Comparison of ENCODE assay signal across 10 mouse cellular contexts in genomic region chr11:35856359-35857040, GRCm38 (mm10). TPM values are rescaled to one million over a fixed set of nuclear protein-coding genes. Genes with fewer than 3 reads are reported as not detected.
DNase-seq lines count a peak whose midpoint lies in the region; ATAC-seq lines count a peak whose summit lies in the region.
"Had no signal": no experiment of that assay in that cellular context is flagged by ENCODE, and none has a peak within 500 bp of the region (broad histone marks: within the 10 kb centered on the region; RNA-seq: fewer than 3 reads in every experiment).

No protein-coding gene starts in this region.

- peaks cover 7% of the 10 kb centered on the region for H3K36me3 ChIP-seq in heart, embryonic 13.5 days
- H3K36me3 ChIP-seq in hindbrain, embryonic 10.5 days: peaks cover 56% of the 10 kb centered on the region

- peaks cover 12% of the 10 kb centered on the region for H3K4me1 ChIP-seq in heart, embryonic 13.5 days
- peaks cover 44% of the 10 kb centered on the region for H3K4me1 ChIP-seq in hindbrain, embryonic 10.5 days (replicated peaks)
- H3K4me1 ChIP-seq: stomach, embryonic 15.5 days had no signal

- no peak for DNase-seq in heart, postnatal 36 days
- peak; percentile 81 for DNase-seq in hindbrain, embryonic 10.5 days (ENCODE audit: low spot score)
- peak; percentile 40 to 77 for DNase-seq in left cerebral cortex, postnatal 25 days (ENCODE audit: low spot score in 2 of 2)
- peak; percentile 81 to 89 for DNase-seq in right cerebral cortex, postnatal 10 days (ENCODE audit: low spot score in 2 of 2)
- DNase-seq in gastrocnemius, postnatal 14 days: no peak
- DNase-seq in lung, postnatal 14 days: no peak
- no peak for DNase-seq in liver
- DNase-seq: kidney, postnatal 14 days had no signal

- H3K27ac ChIP-seq in heart, embryonic 13.5 days (replicated peaks): 0 out of 2 replicates have a peak overlapping the region, but pooled peaks have one; percentile 32
- peak overlapping the region; percentile 89 for H3K27ac ChIP-seq in hindbrain, embryonic 10.5 days
- H3K27ac ChIP-seq: stomach, embryonic 15.5 days had no signal

- WGBS in heart, embryonic 13.5 days: 63% methylated on average over 11 of the region's 11 CpGs
- 30% methylated on average over 11 of the region's 11 CpGs for WGBS in hindbrain, embryonic 10.5 days

- no peak overlapping the region for H3K4me2 ChIP-seq in heart, embryonic 13.5 days
- H3K4me2 ChIP-seq: stomach, embryonic 15.5 days had no signal

- H3K9ac ChIP-seq in heart, embryonic 13.5 days: no peak overlapping the region
- H3K9ac ChIP-seq: stomach, embryonic 15.5 days had no signal

- intact Hi-C loops in heart, postnatal 36 days (cut with DNase I): no loop called here
- intact Hi-C loops in left cerebral cortex, postnatal 25 days (cut with DNase I): loop anchor here (5.0 kb wide), 2 partner anchors 61 to 136 kb away; no protein-coding TSS in a partner anchor
- intact Hi-C loops in gastrocnemius, postnatal 14 days (cut with DNase I; ENCODE audit: low total_unique reads): no loop called here

- no peak for ATAC-seq in heart, embryonic 13.5 days (ENCODE audit: extremely low read depth, insufficient number of reproducible peaks, low FRiP score, low TSS enrichment)

- no peaks in the 10 kb centered on the region for H3K9me3 ChIP-seq in heart, embryonic 13.5 days
- H3K9me3 ChIP-seq in hindbrain, embryonic 10.5 days: peaks cover 6% of the 10 kb centered on the region; the same call in 1 of the 2 replicates
- H3K9me3 ChIP-seq: stomach, embryonic 15.5 days had no signal

- H3K27me3 ChIP-seq in heart, embryonic 13.5 days (replicated peaks): no peaks in the 10 kb centered on the region
- H3K27me3 ChIP-seq in hindbrain, embryonic 10.5 days (ENCODE audit: insufficient read depth, poor library complexity, severe bottlenecking): no peaks in the 10 kb centered on the region
- H3K27me3 ChIP-seq: stomach, embryonic 15.5 days had no signal

- no peak overlapping the region for H3K4me3 ChIP-seq in heart, embryonic 13.5 days
- H3K4me3 ChIP-seq in hindbrain, embryonic 10.5 days: peak overlapping the region; percentile 7; the same call in 1 of the 2 replicates
- H3K4me3 ChIP-seq: stomach, embryonic 15.5 days had no signal

RNA-seq across cellular contexts. Expression of gene Rars, which starts 22.2 kb away (rescaled TPM):
- 63.5 and 70.0 TPM in 2 replicates for polyA plus RNA-seq in heart, embryonic 13.5 days (2015; fragmentation: Nextera tagmentation; extraction: Ambion mirVana)
- total RNA-seq in heart, postnatal 36 days (2021): 10 to 100 TPM; 34.8 to 34.9 TPM
- polyA plus RNA-seq in hindbrain, embryonic 10.5 days (2016; fragmentation: Nextera tagmentation; extraction: Ambion mirVana): 76.4 and 105 TPM in 2 replicates
- total RNA-seq in left cerebral cortex, postnatal 25 days (2021): 10 to 100 TPM; 44.3 to 45.0 TPM
- total RNA-seq in gastrocnemius, postnatal 14 days (2021): 10 to 100 TPM; 47.8 to 56.6 TPM

RNA-seq across cellular contexts. Expression of gene Fbll1, which starts 57.8 kb away (rescaled TPM):
- polyA plus RNA-seq in heart, embryonic 13.5 days (2015; fragmentation: Nextera tagmentation; extraction: Ambion mirVana): not detected in 2 replicates
- total RNA-seq in heart, postnatal 36 days (2021): not detected
- polyA plus RNA-seq in hindbrain, embryonic 10.5 days (2016; fragmentation: Nextera tagmentation; extraction: Ambion mirVana): 1.1 and 3.3 TPM in 2 replicates
- total RNA-seq in left cerebral cortex, postnatal 25 days (2021): 10 to 100 TPM; 42.0 to 45.3 TPM
- not detected for total RNA-seq in gastrocnemius, postnatal 14 days (2021)

Comparison
In these comparisons a context has a peak if more than half of its experiments do, and no peak if none do; other contexts are left out.
1. DNase-seq: peak in hindbrain, embryonic 10.5 days (single experiment), left cerebral cortex, postnatal 25 days (2 of 2) and right cerebral cortex, postnatal 10 days (2 of 2); none in heart, postnatal 36 days (0 of 2), gastrocnemius, postnatal 14 days (single experiment), lung, postnatal 14 days (single experiment) and liver (single experiment).
2. RNA of gene Fbll1, which starts 57.8 kb away (total RNA-seq): 42.0 to 45.3 TPM in left cerebral cortex, postnatal 25 days; not detected in heart, postnatal 36 days and not detected in gastrocnemius, postnatal 14 days; every median in the first group is over 10 times any median in the second.